Mouse (Mus musculus) cerebellum, adult 9-10 months (tissue): ENCODE measurements at regions not wholly inside any gene's neighbourhood (a gene's known extent, or its start where the extent isn't known, plus 50 kb on each side); places are given as distances from the start of the nearest gene placed in this dataset.

Experiments
- DNase-seq: peaks from one replicate; pipeline ENCODE4 v3.0.0; 2022

GRCm38 (mm10) chr3:149217916-149218803, 227.8 kb upstream of the Adgrl2 start:
- no peak for DNase-seq

DNA sequence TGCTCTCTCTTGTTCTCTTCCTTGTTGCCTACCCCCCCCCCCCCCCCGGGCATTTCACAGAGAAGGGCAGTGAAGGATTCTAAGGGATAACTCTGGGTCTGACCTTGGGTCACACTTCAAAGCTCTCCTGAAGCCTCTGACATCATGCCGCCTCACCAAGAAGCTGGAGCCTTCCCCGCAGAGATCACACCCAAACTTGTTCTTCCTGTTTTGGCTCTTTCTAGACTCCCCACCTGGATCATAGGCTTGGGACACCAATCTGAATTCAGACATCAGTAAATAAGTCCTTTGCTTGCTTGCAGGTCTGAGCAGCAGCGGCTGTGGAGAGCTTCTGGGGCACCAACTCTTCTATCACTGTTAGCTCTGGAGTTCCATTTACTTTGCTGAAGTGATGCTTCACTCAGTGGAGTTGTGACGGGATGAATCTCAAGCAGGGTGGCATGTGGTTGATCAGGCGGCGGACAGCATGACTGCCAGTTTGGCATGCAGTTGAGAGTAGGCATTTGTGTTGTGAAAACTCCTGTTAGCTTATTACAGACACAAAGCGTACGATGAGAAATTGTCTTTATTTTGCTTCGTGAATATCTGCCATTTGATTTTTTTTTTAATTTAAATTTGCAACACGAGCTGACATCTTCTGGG, 226.5 kb upstream of the Adgrl2 start:
- no peak for DNase-seq

DNA sequence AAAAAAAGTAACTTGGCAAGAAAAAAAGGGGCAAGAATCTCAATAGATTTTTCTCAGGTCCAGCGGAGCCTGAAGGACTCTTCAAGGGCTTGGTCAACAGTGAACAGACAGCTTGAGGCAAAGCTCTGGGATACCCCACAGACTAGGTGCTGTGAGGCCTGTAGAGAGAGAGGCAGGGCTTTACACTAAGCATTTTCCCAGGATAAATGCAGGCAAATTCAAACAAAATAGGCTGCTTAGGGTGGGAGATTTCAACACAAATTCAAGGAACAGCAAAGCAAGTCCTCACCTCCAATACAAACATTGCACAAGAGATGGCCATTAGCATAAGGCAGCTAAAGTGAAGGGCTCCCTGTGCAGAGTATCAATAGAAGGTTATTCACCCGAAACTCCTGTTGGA, 225.3 kb upstream of the Adgrl2 start:
- DNase-seq: no peak

DNA sequence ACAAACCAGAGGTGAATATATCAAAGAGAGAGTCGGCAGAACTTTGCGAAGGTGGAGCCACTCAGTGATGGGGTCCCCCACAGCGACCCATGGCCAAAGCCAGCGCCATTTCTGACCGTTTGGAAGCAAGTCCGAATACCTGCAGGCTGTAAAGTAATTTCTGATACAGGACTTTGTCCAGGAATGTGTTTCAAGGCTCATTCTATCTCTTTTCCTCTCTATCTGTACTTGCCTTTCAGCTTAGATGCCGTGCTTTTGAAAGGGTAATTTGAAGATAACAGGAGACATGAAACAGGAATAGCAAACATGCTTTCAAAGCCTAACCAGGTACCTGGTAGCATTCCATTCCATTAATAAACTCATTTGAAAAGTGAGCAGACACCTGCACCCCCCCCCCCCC, 221.6 kb upstream of the Adgrl2 start:
- DNase-seq: no peak

- no peak for DNase-seq
These were observed 218.9 kb upstream of the Adgrl2 start for GRCm38 (mm10) chr3:149209260-149209659.

- DNase-seq: no peak
These were observed 213.1 kb upstream of the Adgrl2 start for GRCm38 (mm10) chr3:149203451-149203850.

- no peak for DNase-seq
These were observed 206.3 kb upstream of the Adgrl2 start for GRCm38 (mm10) chr3:149196477-149197185.

DNA sequence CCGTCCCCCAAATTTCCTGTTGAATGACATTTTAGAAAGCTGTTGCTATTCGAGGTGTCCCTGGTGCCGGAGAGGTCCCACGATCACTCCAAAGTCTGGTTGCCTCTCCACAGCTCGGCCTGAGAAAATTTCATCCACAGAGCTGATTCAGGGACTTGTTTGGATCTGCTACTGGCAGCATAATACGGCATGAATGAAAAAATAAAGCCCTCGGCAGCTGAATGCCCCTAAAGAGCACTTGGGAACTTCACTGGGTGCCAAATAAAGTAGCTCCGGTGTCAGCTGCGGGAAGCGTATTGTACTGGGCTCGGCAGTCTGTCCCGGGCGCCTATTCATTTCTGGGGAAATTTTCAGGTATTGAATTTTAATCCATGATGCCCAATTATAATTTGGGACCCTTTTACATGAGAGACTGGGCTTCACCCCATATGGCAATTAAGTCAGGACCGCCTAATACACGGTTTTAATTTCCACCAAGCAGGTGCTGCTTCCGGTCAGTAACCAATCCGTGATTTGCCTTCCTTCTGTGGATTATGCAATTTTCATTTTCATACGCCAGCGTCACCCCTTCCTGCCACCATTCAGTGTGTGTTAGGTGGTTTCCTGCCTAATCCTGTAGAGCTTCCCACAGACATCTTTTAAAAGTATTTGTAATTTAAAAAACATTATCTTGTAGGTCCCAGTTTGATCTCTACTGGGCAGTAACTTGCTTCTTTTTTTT, 200.7 kb upstream of the Adgrl2 start:
- DNase-seq: no peak

DNA sequence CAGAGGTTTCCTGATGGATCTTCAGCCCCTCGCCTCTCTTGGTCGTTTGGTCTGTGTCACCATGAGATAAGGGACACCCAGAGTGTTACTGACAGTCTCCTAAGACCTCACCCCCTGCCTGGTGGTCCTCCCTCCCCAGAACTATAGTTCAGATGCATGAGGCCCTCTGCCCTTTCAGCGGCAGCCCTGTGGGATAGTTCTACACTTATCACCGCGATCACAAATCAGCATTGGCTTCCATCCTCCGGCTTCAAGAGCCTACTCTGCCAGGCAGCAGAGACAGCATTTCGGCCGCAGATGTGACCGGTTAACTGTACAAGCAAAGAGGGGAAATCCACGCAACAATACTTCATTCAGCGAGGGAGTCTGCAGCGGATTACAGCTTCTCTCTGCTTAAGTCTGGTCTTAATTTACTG, 193.8 kb upstream of the Adgrl2 start:
- no peak for DNase-seq

DNA sequence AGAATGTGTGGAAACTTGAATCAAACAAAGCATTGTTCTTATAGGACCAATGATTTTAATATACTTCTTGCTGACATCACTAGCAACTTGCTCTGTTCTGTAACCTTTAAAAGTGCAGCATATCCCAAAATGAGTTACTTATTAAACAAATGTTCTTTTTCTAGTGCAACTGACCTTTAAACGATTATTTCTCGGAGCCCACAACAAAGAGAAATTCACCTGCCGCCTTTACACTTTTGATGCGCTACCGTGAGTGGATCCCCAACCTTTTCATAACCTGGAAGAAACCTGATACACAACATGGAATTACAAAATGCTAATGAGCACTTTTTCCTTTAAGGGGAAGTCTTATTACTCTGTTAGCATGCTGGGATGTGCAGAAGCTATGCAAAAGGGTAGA, 191.7 kb upstream of the Adgrl2 start:
- DNase-seq: no peak

- no peak for DNase-seq
These were observed 189.8 kb upstream of the Adgrl2 start for GRCm38 (mm10) chr3:149180129-149180528.

GRCm38 (mm10) chr3:149179486-149180116, 189.2 kb upstream of the Adgrl2 start:
- no peak for DNase-seq

- no peak for DNase-seq
These were observed 188.5 kb upstream of the Adgrl2 start for GRCm38 (mm10) chr3:149178891-149179290.

GRCm38 (mm10) chr3:149174689-149175390, 184.5 kb upstream of the Adgrl2 start:
- no peak for DNase-seq

DNA sequence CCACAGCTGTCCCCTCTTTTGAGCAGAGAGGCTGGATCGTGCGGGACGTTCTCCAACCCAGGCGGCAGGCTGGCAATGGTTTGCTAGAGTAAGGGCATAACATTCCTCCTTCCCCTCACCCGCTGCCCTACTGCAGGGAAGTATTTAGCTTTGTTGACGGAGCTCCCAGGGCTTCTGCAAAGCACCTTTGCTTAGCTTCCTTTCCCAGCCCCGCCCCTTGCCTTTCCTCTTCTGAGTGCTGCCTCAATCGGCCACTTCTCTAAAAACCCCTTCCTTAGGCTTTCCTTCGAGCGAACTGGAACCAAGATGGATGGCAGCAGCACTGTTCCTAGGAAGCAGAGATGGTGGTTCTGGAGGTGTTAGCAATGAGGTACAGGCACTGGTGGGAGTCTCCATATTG, 183.2 kb upstream of the Adgrl2 start:
- no peak for DNase-seq

- no peak for DNase-seq
These were observed 181.4 kb upstream of the Adgrl2 start for GRCm38 (mm10) chr3:149171766-149172165.

DNA sequence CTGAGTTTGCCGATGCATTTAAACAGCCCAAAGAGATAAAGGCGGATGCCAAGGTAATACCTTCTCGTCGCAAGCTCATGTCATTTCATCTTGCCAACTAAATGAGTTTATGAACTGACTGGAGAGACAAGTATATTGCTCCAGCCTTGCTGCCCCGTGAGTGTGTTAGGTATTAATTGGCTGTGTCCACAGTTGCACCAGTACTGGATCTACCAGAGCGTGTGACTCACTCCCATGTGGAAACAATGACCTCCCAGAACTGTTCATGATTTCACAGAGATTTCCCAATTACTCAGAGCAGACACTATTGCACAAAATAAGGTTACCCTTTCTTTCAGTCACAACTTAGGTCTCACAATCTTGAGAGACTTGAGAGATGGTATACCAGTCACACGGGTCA, 179.8 kb upstream of the Adgrl2 start:
- DNase-seq: no peak

- no peak for DNase-seq
These were observed 179.1 kb upstream of the Adgrl2 start for GRCm38 (mm10) chr3:149169442-149169841.

- no peak for DNase-seq
These were observed 177.6 kb upstream of the Adgrl2 start for GRCm38 (mm10) chr3:149167997-149168396.

DNA sequence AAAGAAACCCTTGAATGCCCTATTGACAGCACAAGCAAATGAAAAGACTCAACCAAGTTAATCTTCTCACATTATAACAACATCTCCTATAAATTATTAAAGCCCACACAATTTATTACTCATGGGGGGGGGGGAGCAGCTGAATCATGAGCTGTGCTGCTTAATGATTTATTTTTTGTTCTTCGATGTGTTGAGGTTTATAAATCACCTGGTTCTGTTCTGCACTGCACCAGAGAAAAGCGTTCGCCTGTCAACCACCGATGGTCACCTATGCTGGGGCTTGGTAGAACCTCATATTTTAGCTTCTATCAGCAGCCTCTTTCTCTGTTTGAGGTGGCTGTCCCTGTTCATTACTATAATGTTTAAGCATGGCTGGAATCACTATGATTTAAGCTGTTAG, 174.4 kb upstream of the Adgrl2 start:
- DNase-seq: no peak

- DNase-seq: no peak
These were observed 173.2 kb upstream of the Adgrl2 start for GRCm38 (mm10) chr3:149163591-149163990.

DNA sequence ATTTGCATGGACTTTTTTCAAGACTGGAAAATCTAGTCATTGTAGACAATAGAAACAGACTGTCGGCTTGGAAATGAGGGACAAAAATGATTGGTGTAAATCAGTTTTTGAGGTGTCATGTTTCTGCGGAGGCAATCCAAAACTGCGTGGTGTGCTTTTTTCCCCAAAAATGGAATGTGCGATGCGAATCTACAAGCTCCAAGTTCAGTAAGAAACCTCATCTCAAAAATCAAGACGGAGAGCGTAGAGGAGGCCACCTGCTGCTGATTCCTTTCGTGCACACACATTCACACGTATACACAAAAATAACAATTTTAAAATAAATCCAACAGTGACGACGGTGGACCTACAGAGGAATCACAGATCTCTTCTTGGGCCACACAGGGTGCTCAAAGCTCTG, 170.5 kb upstream of the Adgrl2 start:
- no peak for DNase-seq
